Mouse (Mus musculus) mouse embryonic stem cell (cell line): Measurements from ENCODE around the gene Ctnnd2.

Source experiments
- in situ Hi-C, 2 experiments: fragments of 300-500 bp; cut with MboI; formaldehyde crosslinking; loops; 1 replicate in 1 of 2; 3 replicates in 1 of 2; pipeline ENCODE4 v1.14.3; 2019 to 2020; ENCODE audit warnings: low sequenced_read_pairs in 2 of 2, low pct_unique_long_range_greater_than_20kb in 1 of 2, mixed read lengths in 1 of 2; ENCODE audit not compliant: unreplicated experiment in 1 of 2

The Ctnnd2 gene

DNA sequence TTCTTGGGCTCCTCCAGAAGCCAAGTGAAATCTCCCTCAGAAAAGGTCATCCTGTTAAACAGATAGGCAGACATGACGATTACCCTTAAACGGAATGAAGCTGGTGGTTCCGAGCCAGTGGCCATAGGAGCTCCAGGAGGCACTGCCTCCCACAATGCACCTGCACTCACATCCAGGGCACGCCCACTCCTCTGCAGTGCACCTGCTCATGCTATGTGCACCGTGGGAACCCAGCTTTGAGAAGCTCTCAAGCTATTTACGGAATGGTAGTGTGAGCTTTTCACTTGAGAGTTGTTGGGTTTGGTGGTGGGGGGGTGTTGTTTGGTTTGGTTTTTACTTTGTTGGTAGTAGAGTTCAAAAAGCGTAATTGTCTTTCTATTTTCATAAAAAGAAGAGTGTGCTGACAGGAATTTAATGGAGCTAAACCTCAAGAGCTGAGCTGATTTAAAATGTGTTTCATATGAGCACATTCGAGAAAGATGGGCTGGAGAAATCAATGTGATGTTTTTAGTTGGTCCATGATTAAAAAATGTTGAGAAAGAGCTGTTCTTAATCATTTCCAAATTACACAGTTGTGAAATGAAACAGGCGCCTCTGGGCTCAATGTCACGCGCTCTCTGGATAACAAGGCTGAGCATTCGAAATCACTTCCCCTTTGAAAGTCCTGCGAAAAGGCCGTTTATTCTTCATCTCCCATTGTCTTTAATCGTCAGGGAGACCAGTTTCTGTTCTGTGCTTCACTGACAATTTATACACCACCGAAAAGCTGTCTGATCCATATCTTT is 802.8 kb downstream of the Ctnnd2 start:
- in situ Hi-C loops, result no loop called here

DNA sequence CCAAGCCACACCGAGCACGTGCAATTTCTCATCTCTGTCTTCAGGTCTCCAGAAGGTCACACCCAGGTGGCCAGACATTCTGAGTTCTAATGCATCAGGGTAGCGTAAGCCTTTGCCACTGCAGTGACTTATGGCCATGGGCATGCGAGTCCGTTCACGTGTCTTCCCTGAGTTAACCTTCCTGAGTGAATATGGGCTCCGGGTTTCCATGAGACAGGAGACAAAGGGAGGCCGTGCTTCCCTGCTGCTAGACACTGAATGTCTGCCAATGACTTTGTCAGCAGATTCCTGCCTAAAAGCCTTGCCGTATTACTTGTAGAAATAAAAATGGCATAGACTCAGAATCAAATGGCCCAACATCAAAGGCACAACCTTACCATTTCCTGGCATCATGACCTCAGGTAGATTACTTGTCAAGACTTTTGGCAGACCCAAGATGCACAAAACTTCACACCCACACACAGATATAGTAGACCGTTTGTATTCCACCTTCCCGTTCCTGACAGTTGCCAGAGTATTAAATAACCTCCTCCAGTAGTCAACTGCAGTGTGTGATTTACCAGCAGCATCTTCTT is 804.9 kb downstream of the Ctnnd2 start:
- in situ Hi-C loops, result no loop called here

DNA sequence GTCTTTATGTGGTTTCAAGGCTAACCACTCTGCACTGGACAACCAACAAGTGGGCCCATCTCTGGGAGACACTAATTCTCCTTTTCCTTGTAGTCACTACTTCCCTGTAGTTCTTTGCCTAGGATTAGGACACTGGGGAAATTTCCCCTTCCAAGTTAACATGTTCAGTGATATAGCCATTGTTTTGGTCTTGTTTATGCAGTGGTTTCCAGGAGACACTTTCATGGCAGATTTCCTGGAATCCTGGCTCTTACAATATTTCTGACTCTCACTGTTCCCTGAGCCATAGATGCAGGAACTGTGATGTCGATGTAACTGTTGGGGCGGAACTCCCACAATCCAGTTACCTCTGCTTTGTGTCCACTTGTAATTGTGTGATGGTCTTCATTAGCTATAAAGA is 814.5 kb downstream of the Ctnnd2 start:
- in situ Hi-C loops, result no loop called here

DNA sequence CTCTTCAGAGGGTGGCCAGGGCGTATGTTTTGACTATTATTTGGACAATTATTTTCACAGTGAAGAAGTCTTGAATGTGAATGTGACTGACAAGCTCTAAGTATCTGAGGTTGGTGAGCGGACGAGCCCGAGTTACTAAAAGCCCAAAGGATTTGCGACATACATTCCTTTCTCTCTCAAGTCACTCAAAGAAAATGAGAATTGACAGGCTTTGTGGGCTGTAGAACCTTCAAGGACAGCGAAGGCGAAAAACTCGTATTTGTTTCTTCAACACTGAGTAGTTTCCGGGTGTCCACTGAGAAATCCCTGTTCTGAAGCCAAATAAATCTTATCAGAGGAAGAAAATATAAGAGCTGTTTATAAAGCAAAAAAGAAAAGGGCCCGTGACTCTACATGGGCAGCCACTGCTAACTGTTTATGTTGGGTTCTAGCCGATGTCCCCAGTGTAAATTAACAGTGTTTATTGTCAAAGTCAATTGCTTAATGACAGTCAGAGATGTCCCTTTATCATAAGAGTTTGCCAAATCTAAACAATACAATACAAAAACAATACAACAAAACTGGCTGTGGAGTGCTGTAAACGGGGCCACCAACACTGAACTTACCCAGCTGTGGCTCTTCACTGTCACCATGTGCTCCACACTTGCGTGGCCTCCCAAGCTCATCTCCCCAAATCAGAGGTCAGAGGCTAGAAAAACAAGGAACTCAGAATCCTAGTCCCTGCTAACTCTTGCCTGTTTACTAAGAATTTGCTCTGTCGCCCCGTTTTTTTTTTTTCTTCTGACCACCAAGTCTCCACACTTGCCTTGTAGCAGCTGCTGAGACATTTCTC is 818.2 kb downstream of the Ctnnd2 start:
- in situ Hi-C loops, result no loop called here

DNA sequence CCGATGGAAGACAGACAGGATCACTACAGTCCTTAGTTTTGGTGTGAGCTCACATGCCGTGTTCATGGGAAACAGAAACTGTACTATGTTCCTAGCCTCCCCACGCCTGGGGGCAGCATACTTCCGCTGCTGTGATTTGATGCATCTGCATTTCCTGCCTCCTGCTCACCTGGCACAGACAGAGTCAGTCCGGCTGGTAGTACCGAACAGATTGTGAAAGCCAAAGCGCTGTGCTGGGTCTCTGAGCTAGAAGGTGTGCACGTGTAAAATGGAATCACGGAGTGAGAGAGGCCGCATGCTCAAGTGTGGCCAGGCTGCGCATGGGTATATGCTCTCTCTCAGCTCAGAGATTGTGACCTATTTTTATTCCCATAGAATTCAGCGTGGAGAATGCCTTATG is 820.0 kb downstream of the Ctnnd2 start:
- in situ Hi-C loops, result no loop called here

DNA sequence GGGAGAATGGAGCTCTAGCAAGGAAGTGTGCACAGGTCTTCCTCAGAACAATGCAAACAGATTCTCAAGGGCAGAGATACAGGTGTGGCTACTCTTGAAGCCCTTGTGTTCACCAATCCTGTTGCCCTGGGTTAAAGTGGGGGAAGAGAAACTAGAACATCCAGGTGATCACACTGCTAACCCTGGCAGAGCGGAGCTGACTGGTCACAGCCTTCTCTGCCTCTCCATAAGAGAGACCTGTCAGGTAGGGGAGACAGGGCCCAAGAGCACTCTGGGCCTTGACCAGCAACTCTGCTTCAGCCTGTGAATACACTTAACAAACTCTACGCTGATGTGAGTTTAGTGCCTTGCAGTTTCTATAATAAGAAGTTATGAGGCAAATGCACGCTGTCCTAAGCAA is 820.5 kb downstream of the Ctnnd2 start:
- in situ Hi-C loops, result no loop called here

DNA sequence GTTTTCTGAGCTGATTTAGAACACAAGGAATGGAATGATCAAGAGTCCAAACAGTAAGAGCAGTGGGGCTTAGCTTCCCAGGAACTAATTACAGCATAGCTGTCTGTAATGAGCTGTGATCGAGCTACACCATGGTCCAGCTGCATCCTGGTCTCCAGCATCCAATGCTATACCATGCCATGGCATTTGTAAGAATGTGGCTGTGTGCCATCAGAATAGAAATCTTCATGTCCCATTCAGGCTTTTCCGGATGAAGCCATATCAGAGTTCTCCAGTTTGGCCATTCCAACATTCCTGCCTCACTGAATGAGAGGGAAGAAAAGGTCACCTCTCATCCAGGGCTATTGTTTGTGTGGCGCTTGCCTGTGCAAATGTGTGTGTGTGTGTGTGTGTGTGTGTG is 823.0 kb downstream of the Ctnnd2 start:
- in situ Hi-C loops, result no loop called here

DNA sequence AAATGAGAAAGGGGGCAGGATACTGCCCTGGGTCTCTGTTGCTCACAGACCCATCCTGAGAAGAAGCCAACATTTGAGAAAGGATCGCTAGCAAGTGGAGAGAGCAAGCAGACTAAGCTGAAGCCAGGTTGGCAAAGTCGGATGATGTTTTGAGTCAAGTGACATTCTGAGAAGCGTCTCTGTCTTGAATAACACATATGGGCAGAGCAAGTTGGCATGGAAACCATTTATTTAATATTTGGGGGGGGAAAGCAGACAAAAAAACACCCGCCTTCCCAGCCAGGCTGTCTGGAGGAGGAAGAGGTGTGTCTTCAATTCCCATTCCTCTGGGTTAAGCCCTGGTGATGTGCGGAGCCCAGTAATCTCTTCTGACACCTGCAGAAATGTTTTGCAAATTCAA is 832.1 kb downstream of the Ctnnd2 start:
- in situ Hi-C loops, result no loop called here

DNA sequence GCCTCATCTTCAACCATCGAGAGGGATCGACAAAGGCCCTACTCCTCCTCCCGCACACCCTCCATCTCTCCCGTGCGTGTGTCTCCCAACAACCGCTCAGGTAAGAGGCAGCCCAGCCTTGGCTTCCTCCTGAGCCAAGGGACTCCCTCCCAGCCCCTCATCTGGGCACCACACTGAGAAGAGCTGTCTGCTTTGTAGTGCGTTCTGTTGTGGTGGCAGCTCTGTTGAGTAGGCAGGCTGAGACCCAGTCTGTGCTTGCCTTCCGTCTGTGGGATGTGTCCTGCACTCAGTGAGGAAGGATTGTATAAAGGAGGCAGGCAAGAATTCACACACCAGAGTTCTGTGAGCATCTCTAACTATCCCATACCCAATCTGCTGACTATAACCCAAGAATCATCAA is 832.6 kb downstream of the Ctnnd2 start:
- in situ Hi-C loops, result no loop called here

DNA sequence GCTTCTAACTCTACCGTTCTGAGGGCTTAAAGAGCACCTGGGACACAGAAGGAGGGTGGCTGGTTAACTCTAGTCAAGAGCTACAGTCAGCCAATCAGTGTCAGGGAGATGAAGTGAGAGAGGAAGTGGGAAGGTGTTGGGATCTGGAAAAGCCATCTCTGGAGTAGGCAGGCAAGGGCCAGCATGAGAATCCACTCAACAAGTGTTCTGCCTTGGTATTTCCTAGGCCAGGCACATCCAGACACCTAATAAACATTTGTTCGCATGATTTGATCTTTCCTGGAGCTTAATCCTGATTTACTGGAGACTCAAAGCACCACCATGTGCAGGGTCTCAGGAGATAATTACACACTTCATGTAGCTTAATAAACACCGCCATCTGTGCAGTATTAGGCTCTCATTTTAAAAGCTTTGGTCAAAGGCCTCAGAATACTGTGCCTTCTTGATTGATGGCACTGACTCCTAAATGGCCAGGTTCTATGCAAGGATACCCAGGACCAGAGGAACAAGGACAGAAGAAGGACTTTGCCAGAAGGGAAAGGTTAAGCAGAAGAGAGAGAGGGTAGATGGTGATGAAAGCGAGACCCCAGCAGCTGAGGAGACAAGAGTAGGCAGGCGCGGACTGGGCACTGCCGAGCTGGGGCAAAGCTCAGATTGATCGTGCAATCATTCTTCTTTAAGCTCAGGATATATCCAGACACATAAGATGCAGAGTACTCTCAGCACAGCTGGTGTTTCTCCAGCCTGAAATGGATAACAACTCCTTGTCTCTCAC is 833.8 kb downstream of the Ctnnd2 start:
- in situ Hi-C loops, result no loop called here

DNA sequence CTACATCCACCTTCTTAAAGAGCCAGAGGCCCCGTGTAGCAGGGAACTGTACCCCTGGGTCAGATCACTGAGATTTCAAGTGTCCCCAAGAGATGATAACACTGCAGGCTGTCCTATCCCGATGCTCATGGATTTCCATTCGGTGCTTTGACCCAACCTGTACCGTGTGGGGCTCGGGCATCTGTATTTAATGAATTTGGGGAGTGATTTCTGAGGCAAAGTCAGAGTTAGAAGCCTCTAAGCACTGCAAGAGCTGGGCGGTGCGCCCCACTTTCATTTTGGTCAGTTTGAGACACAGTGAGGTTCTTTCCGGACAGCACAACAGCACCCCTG is 834.4 kb downstream of the Ctnnd2 start:
- in situ Hi-C loops, result no loop called here

DNA sequence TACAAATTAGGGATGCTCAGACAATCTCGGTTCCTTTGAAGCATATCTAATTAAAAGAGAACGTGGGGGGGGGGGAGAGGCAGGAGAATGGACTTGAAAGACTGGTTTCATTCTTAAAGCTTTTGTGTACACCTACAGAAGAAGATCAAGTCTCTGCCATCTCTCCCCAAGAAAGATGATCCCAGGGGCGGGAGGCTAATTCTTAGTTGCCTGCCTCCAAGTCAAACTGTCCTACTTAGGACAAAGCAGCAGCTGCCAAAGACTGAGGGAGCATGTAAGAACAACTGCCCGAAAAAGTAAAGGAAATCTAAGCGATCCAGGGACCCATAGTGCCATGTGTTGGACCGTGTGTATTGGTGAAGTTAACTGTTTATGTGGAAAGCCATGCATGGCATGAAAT is 836.2 kb downstream of the Ctnnd2 start:
- in situ Hi-C loops, result no loop called here

DNA sequence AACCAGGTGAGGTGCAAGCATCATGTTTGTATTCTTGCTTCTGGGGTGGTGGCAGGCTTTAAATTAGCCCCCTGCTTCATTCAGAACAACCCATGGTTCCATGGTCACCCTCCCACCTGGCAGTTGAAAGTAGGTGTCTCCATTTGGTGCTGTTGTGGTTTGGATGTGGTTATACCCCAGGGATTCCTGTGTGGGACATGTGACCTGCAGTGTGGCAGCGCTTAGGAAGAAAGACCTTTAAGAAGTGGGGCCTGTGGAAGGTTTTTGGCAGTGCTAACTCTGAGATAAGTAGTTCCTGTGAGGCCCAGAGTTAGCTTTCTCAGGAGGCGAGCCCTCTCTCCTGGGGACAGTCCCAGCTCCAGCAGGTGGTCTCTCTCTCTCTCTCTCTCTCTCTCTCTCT is 848.4 kb downstream of the Ctnnd2 start:
- in situ Hi-C loops, result no loop called here

DNA sequence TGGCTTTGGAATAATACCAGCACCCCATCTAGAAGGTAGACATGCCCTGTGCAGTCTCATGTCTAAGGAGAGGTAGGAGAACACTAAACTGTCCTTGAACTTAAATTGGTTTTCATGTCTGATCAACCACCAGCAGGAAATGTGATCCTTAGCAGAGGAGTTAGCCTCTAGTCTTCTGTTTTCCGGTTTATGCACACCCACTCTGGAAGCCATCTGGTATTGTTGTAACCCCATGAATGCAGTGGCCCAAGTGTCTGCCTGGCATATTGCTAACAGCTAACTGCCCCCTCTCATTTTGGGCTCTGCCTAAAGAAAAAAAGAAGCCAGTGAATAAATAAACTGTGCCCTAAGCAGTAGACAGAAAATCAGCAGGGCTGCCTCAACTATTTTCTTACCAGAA is 849.6 kb downstream of the Ctnnd2 start:
- in situ Hi-C loops, result no loop called here

DNA sequence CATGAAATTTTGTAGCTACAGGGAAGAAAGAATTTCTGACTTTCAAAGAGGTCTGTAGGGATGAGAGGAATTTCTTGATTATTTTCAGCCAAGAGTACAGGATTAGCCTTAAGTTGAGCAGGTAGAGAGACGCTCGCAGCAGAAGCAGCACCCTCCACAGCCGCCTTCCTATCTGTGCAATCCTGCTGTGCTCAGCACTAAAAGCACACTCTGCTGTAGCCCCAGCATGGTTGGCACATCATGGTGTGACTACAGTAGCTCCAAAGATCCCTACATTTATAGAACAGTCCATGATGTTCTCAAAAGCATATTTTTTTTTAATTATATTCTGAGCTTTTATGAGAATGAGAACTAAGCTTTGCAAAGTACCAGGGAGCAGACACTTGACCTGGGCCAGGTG is 850.1 kb downstream of the Ctnnd2 start:
- in situ Hi-C loops, result no loop called here

DNA sequence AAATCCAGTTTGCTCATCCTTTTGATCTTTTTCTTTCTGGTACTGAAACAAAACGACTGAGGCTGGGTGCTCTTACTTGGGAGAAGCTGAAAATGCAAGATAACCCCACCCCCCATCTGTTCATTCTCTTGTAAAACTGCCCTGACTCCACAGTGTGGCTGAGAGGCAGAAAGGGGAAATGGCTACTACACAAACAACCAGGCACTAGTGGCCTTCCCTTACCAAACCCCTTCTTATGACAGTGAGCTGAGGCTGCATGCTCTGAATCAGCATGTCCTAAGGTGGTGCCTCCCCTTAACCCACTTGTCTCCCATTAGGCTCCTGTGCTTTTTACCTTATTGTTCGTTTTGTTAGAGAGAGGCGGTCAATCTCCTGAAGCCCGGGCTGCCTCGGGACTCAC is 851.4 kb downstream of the Ctnnd2 start:
- in situ Hi-C loops, result no loop called here

DNA sequence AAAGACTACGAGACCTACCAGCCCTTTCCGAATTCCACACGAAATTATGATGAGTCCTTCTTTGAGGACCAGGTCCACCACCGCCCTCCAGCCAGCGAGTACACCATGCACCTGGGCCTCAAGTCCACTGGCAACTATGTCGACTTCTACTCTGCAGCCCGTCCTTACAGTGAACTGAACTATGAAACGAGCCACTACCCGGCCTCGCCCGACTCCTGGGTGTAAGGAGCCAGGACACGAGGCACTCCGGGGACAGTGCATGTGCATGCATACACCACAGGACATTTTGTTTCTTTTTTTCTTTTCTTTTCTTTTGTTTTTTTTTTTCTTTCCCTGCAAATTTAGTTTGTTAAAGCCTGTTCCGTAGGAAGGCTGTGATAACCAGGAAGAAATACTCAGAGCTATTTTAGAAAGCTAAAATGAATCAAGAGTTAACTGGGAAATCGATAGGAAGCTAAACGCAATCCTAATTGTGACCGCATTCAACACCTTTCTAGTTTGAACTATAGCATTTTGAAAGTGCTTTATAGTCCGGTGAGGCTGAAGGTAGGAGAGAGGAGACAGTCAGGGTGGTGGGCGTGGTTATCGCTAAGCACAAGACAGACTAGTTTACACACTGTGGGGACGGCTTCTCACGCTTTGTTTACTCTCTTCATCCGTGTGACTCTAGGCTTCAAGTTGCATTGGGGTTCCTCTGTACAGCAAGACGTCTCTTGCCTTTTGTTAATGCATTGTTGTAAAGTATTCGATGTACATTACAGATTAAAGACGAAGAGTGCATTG is 855.2 kb downstream of the Ctnnd2 start:
- in situ Hi-C loops, result no loop called here

DNA sequence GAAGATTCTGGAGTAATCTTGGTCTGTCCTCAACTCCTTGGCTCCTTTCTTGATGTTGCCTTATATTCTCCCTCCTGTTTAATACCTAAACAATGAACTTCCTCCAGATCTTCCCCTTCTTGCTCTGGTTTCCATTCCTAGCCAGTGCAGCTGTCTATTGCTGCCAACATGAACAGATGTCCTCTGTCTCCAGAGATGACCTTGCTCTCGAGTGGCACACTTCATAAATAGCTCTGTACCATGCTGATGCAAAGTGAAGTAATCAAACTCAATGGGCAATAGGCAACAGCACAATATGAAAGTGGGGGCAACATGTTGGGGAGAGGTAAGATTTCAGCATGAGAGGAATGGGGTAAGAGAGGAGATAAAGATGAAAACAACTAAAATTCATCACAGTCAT is 872.6 kb downstream of the Ctnnd2 start:
- in situ Hi-C loops, result no loop called here
